Mouse (Mus musculus): ENCODE data around the gene Ifi204. TPM values are rescaled to one million over a fixed set of nuclear protein-coding genes. Genes with fewer than 3 reads are reported as not detected.
"Not testable (repeated sequence)": the region's sequence is repeated elsewhere in the genome, so short reads cannot be mapped to it uniquely, and the experiment has no call there.

The Ifi204 gene
- polyA plus RNA-seq (2015; fragmentation: Nextera tagmentation; extraction: Ambion mirVana): 1.6 and 2.2 TPM in 2 replicates

- not testable (repeated sequence) for H3K4me2 ChIP-seq (ENCODE audit: low read depth, low read length); H3K4me3 ChIP-seq (ENCODE audit: low read length); H3K27me3 ChIP-seq (ENCODE audit: control insufficient read depth, insufficient read depth, low read depth, low read length); H3K4me1 ChIP-seq (replicated peaks; ENCODE audit: control insufficient read depth, insufficient read depth, low read length); H3K9me3 ChIP-seq (ENCODE audit: control insufficient read depth, low read length); H3K27ac ChIP-seq (ENCODE audit: low read length); H3K9ac ChIP-seq (ENCODE audit: low read length); H3K36me3 ChIP-seq (ENCODE audit: control insufficient read depth, insufficient read depth, low read length); ATAC-seq (ENCODE audit: low read depth)
- WGBS: 70% methylated on average over 5 of the region's 5 CpGs
Measured at GRCm38 (mm10) chr1:173766848-173767617, at the start of gene Ifi204. Ifi204 (minus strand) TSS chr1:173766943.

GRCm38 (mm10) chr1:173809294-173809693 is 42.6 kb upstream of the Ifi204 start:
- H3K36me3 ChIP-seq (ENCODE audit: control insufficient read depth, insufficient read depth, low read length); H3K4me3 ChIP-seq (ENCODE audit: low read length); H3K4me1 ChIP-seq (replicated peaks; ENCODE audit: control insufficient read depth, insufficient read depth, low read length); H3K9me3 ChIP-seq (ENCODE audit: control insufficient read depth, low read length); ATAC-seq (ENCODE audit: low read depth); H3K4me2 ChIP-seq (ENCODE audit: low read depth, low read length); H3K9ac ChIP-seq (ENCODE audit: low read length); H3K27me3 ChIP-seq (ENCODE audit: control insufficient read depth, insufficient read depth, low read depth, low read length); H3K27ac ChIP-seq (ENCODE audit: low read length): not testable (repeated sequence)
- WGBS: 72% methylated on average over 2 of the region's 2 CpGs

GRCm38 (mm10) chr1:173802689-173803281 is 36.0 kb upstream of the Ifi204 start:
- not testable (repeated sequence) for H3K4me3 ChIP-seq (ENCODE audit: low read length); H3K27me3 ChIP-seq (ENCODE audit: control insufficient read depth, insufficient read depth, low read depth, low read length); ATAC-seq (ENCODE audit: low read depth); H3K4me1 ChIP-seq (replicated peaks; ENCODE audit: control insufficient read depth, insufficient read depth, low read length); H3K36me3 ChIP-seq (ENCODE audit: control insufficient read depth, insufficient read depth, low read length); H3K27ac ChIP-seq (ENCODE audit: low read length); H3K9ac ChIP-seq (ENCODE audit: low read length); H3K9me3 ChIP-seq (ENCODE audit: control insufficient read depth, low read length); H3K4me2 ChIP-seq (ENCODE audit: low read depth, low read length)
- WGBS: 56% methylated on average over 2 of the region's 2 CpGs

GRCm38 (mm10) chr1:173802207-173802606 is 35.5 kb upstream of the Ifi204 start:
- H3K9ac ChIP-seq (ENCODE audit: low read length); H3K27me3 ChIP-seq (ENCODE audit: control insufficient read depth, insufficient read depth, low read depth, low read length); H3K27ac ChIP-seq (ENCODE audit: low read length); H3K4me2 ChIP-seq (ENCODE audit: low read depth, low read length); H3K9me3 ChIP-seq (ENCODE audit: control insufficient read depth, low read length); H3K4me3 ChIP-seq (ENCODE audit: low read length); ATAC-seq (ENCODE audit: low read depth); H3K36me3 ChIP-seq (ENCODE audit: control insufficient read depth, insufficient read depth, low read length); H3K4me1 ChIP-seq (replicated peaks; ENCODE audit: control insufficient read depth, insufficient read depth, low read length): not testable (repeated sequence)
- 45% methylated on average over 3 of the region's 3 CpGs for WGBS

GRCm38 (mm10) chr1:173801791-173802190 is 35.0 kb upstream of the Ifi204 start:
- not testable (repeated sequence) for H3K9ac ChIP-seq (ENCODE audit: low read length); H3K4me1 ChIP-seq (replicated peaks; ENCODE audit: control insufficient read depth, insufficient read depth, low read length); H3K4me3 ChIP-seq (ENCODE audit: low read length); ATAC-seq (ENCODE audit: low read depth); H3K36me3 ChIP-seq (ENCODE audit: control insufficient read depth, insufficient read depth, low read length); H3K9me3 ChIP-seq (ENCODE audit: control insufficient read depth, low read length); H3K27ac ChIP-seq (ENCODE audit: low read length); H3K4me2 ChIP-seq (ENCODE audit: low read depth, low read length); H3K27me3 ChIP-seq (ENCODE audit: control insufficient read depth, insufficient read depth, low read depth, low read length)
- 68% methylated on average over 2 of the region's 2 CpGs for WGBS

- 57% methylated on average over 2 of the region's 3 CpGs for WGBS
- H3K4me1 ChIP-seq (replicated peaks; ENCODE audit: control insufficient read depth, insufficient read depth, low read length); H3K27me3 ChIP-seq (ENCODE audit: control insufficient read depth, insufficient read depth, low read depth, low read length); H3K4me2 ChIP-seq (ENCODE audit: low read depth, low read length); H3K9ac ChIP-seq (ENCODE audit: low read length); H3K36me3 ChIP-seq (ENCODE audit: control insufficient read depth, insufficient read depth, low read length); H3K27ac ChIP-seq (ENCODE audit: low read length); ATAC-seq (ENCODE audit: low read depth); H3K4me3 ChIP-seq (ENCODE audit: low read length); H3K9me3 ChIP-seq (ENCODE audit: control insufficient read depth, low read length): not testable (repeated sequence)
Measured at GRCm38 (mm10) chr1:173773457-173773856, 6.7 kb upstream of the Ifi204 start.

- not testable (repeated sequence) for H3K4me2 ChIP-seq (ENCODE audit: low read depth, low read length); H3K36me3 ChIP-seq (ENCODE audit: control insufficient read depth, insufficient read depth, low read length); H3K4me3 ChIP-seq (ENCODE audit: low read length); H3K9me3 ChIP-seq (ENCODE audit: control insufficient read depth, low read length); H3K4me1 ChIP-seq (replicated peaks; ENCODE audit: control insufficient read depth, insufficient read depth, low read length); H3K9ac ChIP-seq (ENCODE audit: low read length); ATAC-seq (ENCODE audit: low read depth); H3K27me3 ChIP-seq (ENCODE audit: control insufficient read depth, insufficient read depth, low read depth, low read length); H3K27ac ChIP-seq (ENCODE audit: low read length)
- 81% methylated on average over 5 of the region's 5 CpGs for WGBS
Measured at GRCm38 (mm10) chr1:173760032-173760431, 6.7 kb downstream of the Ifi204 start.

GRCm38 (mm10) chr1:173742262-173742661 is 24.5 kb downstream of the Ifi204 start:
- 54% methylated on average over 1 of the region's 1 CpGs for WGBS
- H3K4me1 ChIP-seq (replicated peaks; ENCODE audit: control insufficient read depth, insufficient read depth, low read length): no peaks in the 10 kb centered on the region
- no peak overlapping the region for H3K27ac ChIP-seq (ENCODE audit: low read length)
- no peaks in the 10 kb centered on the region for H3K27me3 ChIP-seq (ENCODE audit: control insufficient read depth, insufficient read depth, low read depth, low read length)
- no peak for ATAC-seq (ENCODE audit: low read depth)
- H3K9me3 ChIP-seq (ENCODE audit: control insufficient read depth, low read length): no peaks in the 10 kb centered on the region
- no peak overlapping the region for H3K9ac ChIP-seq (ENCODE audit: low read length)
- no peak overlapping the region for H3K4me2 ChIP-seq (ENCODE audit: low read depth, low read length)
- H3K36me3 ChIP-seq (ENCODE audit: control insufficient read depth, insufficient read depth, low read length): no peaks in the 10 kb centered on the region
- no peak overlapping the region for H3K4me3 ChIP-seq (ENCODE audit: low read length)

- H3K36me3 ChIP-seq (ENCODE audit: control insufficient read depth, insufficient read depth, low read length): no peaks in the 10 kb centered on the region
- no peaks in the 10 kb centered on the region for H3K4me1 ChIP-seq (replicated peaks; ENCODE audit: control insufficient read depth, insufficient read depth, low read length)
- WGBS: 59% methylated on average over 4 of the region's 4 CpGs
- H3K9ac ChIP-seq (ENCODE audit: low read length): no peak within 1 kb of the TSS
- no peak within 1 kb of the TSS for H3K4me3 ChIP-seq (ENCODE audit: low read length)
- no peak for ATAC-seq (ENCODE audit: low read depth)
- no peak within 1 kb of the TSS for H3K4me2 ChIP-seq (ENCODE audit: low read depth, low read length)
- H3K9me3 ChIP-seq (ENCODE audit: control insufficient read depth, low read length): no peaks in the 10 kb centered on the region
- no peak within 1 kb of the TSS for H3K27ac ChIP-seq (ENCODE audit: low read length)
- H3K27me3 ChIP-seq (ENCODE audit: control insufficient read depth, insufficient read depth, low read depth, low read length): no peaks in the 10 kb centered on the region
Measured at GRCm38 (mm10) chr1:173741656-173742055, 25.1 kb downstream of the Ifi204 start, which contains the start of gene Ifi207. Ifi207 (minus strand) TSS chr1:173741747.

Measured in lung, embryonic 16.5 days (tissue).